Mouse (Mus musculus) CH12.LX (cell line): ENCODE data around the gene Slc4a8.

Experiments used
- CTCF ChIP-seq, 2 experiments: IDR thresholded peaks in 1 of 2; conservative IDR thresholded peaks in 1 of 2; 2 replicates each; pipeline ENCODE4 v1.5.1; 2011 to 2012; ENCODE audit warnings: low read depth in 2 of 2, low read length in 2 of 2, improper control_type of control experiment in 1 of 2, inconsistent platforms in 1 of 2, mild to moderate bottlenecking in 1 of 2, moderate library complexity in 1 of 2
- EP300 ChIP-seq: IDR thresholded peaks from 2 replicates; pipeline ENCODE4 v1.6.1; 2011; ENCODE audit warnings: low read length, improper control_type of control experiment
- HCFC1 ChIP-seq: IDR thresholded peaks from 2 replicates; pipeline ENCODE4 v1.6.1; 2012; ENCODE audit warnings: low read depth, mild to moderate bottlenecking, inconsistent platforms, low read length, improper control_type of control experiment
- MAX ChIP-seq: IDR thresholded peaks from 2 replicates; pipeline ENCODE4 v1.6.1; 2011; ENCODE audit warnings: low read length, improper control_type of control experiment
- PAX5 ChIP-seq: IDR thresholded peaks from 2 replicates; pipeline ENCODE4 v1.6.1; 2012; ENCODE audit warnings: low read length, inconsistent platforms, mixed read lengths
- POLR2A ChIP-seq: IDR thresholded peaks from 2 replicates; pipeline ENCODE4 v1.6.1; 2011; ENCODE audit warnings: low read depth, mild to moderate bottlenecking, improper control_type of control experiment, low read length
- SMC3 ChIP-seq: IDR thresholded peaks from 2 replicates; pipeline ENCODE4 v1.6.1; 2011; ENCODE audit warnings: low read depth, low read length, improper control_type of control experiment

- TF ChIP-seq CTCF (conservative IDR thresholded peaks at IDR 0.05 in 1 of 2, IDR thresholded peaks at IDR 0.05 in 1 of 2; ENCODE audit: low read depth in 2 of 2, low read length in 2 of 2) (no peak), HCFC1 (no peak), POLR2A (no peak), PAX5 (no peak), EP300 (no peak), SMC3 (no peak), MAX (no peak)
These were observed 47.1 kb upstream of the Slc4a8 start for GRCm38 (mm10) chr15:100714470-100714869.
